Mouse (Mus musculus) embryonic fibroblast, embryonic 13.5 days (primary cell): ENCODE data around the gene Wfdc11. TPM values are rescaled to one million over a fixed set of nuclear protein-coding genes. Genes with fewer than 3 reads are reported as not detected.

ENCODE experiments used
- H3K27ac ChIP-seq: 2 replicates; pipeline ENCODE4 v1.5.1; 2012; ENCODE audit warnings: low read length, control low read depth, inconsistent platforms; ENCODE audit not compliant: insufficient read depth
- H3K4me1 ChIP-seq: 2 replicates; pipeline ENCODE4 v1.6.1; 2011; ENCODE audit warnings: low read length; ENCODE audit not compliant: control insufficient read depth, insufficient read depth
- H3K4me3 ChIP-seq: 2 replicates; pipeline ENCODE4 v1.5.1; 2011; ENCODE audit warnings: mild to moderate bottlenecking, control low read depth, low read length; ENCODE audit not compliant: insufficient read depth
- CTCF ChIP-seq: IDR thresholded peaks from 2 replicates; pipeline ENCODE4 v1.5.1; 2011; ENCODE audit warnings: mild to moderate bottlenecking, control low read depth, low read length, moderate library complexity, borderline replicate concordance; ENCODE audit not compliant: insufficient read depth
- POLR2A ChIP-seq: IDR thresholded peaks from 2 replicates; pipeline ENCODE4 v1.6.1; 2011; ENCODE audit warnings: low read depth, mild to moderate bottlenecking, control low read depth, low read length, moderate library complexity
- polyA plus RNA-seq: library from polyadenylated mRNA; stranded (reverse); fragments of >200 nt; gene quantifications from 2 replicates; pipeline ENCODE4 v1.2.4, GENCODE M21; 2011; ENCODE audit warnings: low read depth; ENCODE audit not compliant: missing spikeins, insufficient read length

Wfdc11 gene
- polyA plus RNA-seq, 1 experiment = not detected

DNA sequence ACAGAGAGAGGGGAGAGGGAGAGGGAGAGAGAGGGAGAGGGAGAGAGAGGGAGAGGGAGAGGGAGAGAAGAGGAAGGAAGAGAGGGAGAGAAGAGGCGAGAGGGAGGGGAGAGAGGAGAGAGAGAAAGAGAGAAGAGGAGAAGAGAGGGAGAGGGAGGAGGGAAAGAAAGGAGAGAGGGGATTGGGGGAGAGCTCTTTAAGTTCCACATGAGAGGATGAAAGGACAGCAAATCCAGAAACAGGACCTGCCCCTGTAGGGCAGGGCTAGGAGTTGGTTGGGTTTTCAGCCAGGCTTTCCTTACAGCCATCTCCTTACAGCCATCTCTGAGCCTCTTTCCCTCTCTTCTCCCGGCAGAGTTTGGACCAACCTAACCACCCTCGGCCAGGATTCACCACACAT, 10.9 kb upstream of the Wfdc11 start, which contains the start of gene Wfdc13:
Gene Wfdc13 (plus strand): TSS at position 301 of the 400 bp plus-strand sequence.
- Histone ChIP-seq H3K4me3 (no peak within 1 kb of the TSS), H3K27ac (no peak within 1 kb of the TSS), H3K4me1 (no peaks in the 10 kb centered on the region)
- no peak for TF ChIP-seq POLR2A
- TF ChIP-seq CTCF = no peak

DNA sequence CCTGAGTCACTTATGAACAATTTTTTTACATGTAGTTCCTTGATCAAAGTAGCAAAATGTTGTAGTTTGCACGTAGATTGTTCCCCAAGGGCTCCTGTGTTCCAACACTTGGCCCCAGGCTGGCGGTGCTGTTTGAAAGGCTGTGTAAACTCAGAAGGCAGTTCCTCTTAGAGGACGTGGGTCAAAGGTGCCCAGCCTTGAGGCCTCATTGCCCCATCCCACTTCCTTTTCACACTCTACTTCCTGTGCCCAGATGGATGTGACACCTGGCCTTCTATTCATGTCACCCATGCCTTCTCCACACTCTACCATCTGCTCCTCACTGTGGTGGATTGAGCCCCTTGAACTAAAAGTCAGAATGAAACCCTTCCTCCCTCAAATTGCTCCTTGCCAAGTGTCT, 6.0 kb upstream of the Wfdc11 start:
- Histone ChIP-seq H3K4me3 (no peak overlapping the region), H3K4me1 (no peaks in the 10 kb centered on the region), H3K27ac (no peak overlapping the region)
- TF ChIP-seq POLR2A (no peak), CTCF (no peak)

DNA sequence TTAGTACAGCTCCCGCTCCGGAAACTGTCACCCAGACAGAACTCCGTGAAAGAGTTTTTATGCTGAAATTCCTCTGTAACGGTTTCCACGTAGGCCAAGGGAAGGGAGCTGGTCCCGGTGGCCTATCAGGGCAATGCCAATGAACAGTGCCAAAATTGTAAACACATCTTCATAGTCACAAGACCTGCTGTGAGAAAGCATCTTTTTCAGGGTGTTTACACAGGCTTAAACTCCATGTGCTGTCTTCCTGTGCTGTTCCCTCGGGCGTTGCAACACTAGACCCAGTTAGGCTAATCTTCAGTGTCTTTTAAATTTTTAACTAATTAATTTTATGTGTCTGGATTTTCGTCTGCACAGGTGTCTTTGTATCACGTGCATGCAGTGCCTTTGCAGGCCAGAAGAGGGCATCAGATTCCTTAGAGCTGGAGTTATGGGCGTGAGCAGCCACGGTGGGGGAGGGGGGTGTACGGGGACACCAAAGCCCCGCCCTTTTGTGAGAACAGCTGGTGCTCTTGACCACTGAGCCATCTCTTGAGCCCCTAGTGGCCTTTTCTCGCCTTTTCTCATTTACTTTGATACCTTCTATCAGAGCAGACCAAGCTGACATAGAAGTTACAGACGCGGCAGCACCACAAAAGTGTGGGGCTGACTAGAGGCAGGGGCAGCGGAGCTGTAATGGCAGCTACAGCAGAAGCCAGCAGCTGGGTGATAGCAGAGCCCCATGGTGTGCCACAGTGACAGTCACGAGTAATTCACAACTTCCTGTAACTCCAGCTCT, 5.2 kb upstream of the Wfdc11 start:
- Histone ChIP-seq H3K4me3 (no peak overlapping the region), H3K4me1 (no peaks in the 10 kb centered on the region), H3K27ac (no peak overlapping the region)
- TF ChIP-seq POLR2A (no peak), CTCF (peak; percentile 75)

DNA sequence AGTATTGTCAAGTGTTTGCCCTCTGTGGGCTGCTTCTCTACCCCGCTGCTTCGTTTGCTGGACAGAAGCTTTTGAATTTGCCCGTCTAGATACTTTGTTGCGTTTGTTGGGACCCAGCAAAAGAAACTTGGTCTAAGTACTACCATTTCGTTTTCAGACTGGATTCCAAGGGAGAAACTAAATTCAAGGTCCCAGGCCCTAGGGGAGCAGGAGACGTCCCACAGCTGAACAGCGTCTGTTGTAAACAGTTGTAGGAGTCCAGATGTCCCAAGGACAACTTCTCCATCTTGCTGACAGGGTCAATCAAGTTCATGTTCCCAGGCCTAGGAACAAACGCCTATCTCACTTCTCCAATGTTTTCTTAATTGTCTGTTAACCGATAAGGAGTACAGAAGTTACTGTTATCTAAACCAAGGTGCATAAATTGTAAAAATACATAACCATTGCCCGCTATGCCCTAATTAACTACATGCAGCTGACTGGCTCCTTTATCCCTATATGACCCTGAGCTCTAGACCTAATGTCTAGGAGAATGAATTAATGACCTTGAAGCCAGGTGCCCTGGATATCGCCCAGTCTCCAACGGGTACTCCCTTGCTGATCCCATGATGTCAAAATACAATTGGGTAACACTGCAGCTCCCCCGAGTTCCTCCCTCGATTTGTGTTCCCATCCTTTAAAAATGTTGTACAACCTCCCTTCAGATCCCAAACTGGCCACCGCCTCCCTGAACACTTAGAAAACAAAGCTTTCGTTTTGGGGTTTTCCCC, 3.2 kb upstream of the Wfdc11 start:
- TF ChIP-seq CTCF (no peak), POLR2A (no peak)
- no peaks in the 10 kb centered on the region for H3K4me1 ChIP-seq
- H3K27ac ChIP-seq = no peak overlapping the region
- no peak overlapping the region for H3K4me3 ChIP-seq

DNA sequence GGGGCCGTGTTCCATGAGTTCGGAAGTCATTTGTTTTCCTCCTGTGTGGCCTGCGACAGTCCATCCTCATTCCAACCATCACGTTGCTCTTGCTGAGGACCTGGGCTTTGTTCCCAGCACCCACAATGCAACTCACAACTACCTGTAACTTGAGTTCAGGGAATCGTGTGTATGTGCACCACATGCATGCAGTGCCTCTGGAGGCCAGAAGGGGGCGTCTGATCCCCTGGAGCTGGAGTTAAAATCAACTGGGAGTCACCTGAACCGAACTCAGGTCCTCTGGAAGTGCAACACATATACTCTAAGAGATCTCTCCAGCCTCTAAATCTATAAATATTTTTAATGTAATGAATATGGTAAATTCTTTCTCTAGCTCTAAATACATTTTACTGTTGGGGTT, 2.2 kb upstream of the Wfdc11 start:
- TF ChIP-seq CTCF = no peak
- H3K4me1 ChIP-seq = no peaks in the 10 kb centered on the region
- H3K4me3 ChIP-seq = no peak overlapping the region
- no peak overlapping the region for H3K27ac ChIP-seq

DNA sequence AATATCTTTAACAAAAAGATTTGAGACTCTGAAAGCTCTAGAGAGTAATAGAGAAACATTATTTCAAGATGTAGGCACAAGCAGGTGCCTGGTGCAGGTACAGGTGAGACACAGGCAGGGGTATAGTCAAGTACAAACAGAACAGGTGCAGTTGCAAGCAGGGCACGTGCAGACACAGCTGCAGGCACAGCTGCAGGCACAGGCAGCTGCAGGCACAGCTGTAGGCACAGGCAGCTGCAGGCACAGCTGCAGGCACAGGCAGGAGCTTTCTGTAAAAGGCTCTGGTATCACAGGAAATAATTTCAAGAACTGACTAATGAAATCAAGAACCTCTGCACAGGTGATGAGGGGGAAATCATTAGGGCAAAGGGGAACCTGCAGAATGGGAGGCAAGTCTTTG, 2.9 kb downstream of the Wfdc11 start:
- Histone ChIP-seq H3K4me1 (no peaks in the 10 kb centered on the region), H3K4me3 (no peak overlapping the region), H3K27ac (no peak overlapping the region)
- no peak for TF ChIP-seq POLR2A
- no peak for TF ChIP-seq CTCF

DNA sequence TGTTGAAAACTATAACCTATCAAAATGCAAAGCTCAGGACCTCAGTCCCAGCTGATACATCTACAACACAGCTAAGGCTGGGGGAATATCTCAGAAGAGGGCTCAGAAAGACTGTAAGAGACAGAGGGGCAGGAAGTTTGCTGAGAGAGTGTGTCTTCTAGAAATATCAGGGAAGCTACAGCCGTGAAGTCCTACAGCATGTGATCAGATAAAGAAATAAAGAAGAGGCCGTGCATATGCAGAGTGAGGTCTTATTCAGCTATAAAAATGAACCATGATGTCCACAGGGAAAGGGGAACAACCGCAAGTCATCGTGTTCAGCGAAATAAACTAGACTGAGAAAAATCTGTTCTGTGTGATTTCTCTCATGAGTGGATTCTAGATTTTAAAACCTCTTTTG, 3.6 kb downstream of the Wfdc11 start:
- Histone ChIP-seq H3K4me3 (no peak overlapping the region), H3K27ac (no peak overlapping the region), H3K4me1 (no peaks in the 10 kb centered on the region)
- TF ChIP-seq CTCF = no peak
- no peak for TF ChIP-seq POLR2A

DNA sequence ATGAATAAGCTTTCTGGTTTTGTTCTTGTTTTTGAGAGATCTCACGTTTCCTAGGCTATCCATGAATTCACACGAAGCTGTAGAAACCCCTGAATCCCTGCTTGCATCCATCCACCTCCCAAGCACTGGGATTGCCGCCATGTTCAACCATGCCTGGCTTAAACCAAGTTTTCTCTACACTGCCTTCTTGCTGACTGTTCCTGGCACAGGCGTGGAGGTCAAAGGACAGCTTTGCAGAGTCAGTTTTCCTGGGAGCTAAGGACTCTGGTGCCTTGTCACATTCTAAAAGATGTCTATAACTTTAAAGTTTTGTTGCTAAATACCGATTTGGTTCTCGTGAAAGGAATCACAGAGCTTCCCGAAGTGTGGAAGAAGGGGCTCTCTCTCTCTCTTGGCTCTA, 9.0 kb downstream of the Wfdc11 start:
- no peak overlapping the region for H3K4me3 ChIP-seq
- TF ChIP-seq CTCF (no peak), POLR2A (no peak)
- H3K27ac ChIP-seq = no peak overlapping the region
- no peaks in the 10 kb centered on the region for H3K4me1 ChIP-seq

DNA sequence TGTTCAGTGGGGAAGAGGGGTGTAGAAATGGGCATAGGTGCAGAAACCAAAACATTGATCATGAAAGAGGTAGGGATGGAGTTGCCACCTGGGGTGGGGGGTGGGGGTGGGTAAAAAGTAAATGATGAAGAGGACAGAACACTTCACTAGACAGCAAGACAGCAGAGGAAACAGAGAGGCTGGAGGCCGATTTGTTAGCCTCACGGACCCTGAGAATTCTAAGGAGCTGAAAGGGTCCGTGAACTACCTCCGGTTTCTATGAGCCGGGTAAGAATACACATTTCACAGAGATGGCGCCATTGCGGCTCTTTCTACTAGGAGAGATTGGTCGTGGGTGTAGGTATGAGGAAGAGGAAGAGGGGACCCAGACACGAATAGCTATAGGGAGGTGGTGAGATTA, 17.4 kb downstream of the Wfdc11 start, which contains the start of gene Wfdc9:
Gene Wfdc9 (minus strand): TSS at position 101 of the 400 bp plus-strand sequence.
- Histone ChIP-seq H3K4me3 (no peak within 1 kb of the TSS), H3K4me1 (no peaks in the 10 kb centered on the region), H3K27ac (no peak within 1 kb of the TSS)
- TF ChIP-seq POLR2A (no peak), CTCF (no peak)

DNA sequence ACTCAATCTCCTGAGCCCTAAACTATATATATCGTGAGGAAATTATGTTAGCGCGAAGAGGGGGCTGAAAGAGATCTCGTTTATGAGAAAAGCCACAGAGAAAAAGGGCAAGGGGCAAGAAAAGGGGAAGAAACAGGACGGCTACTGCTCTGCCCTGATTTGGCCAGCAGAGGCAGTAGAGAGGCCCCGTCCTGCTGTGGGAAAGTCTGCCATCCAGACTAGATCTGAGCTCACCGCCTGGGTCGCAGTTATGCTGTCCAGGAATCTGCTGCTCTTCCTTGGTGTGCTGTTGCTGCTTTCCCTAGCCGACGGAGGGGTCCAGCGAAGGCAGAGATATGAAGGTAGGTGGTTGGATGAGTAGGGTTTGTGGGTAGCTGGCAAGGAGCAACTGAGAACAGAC, 18.0 kb downstream of the Wfdc11 start, which contains the start of gene Wfdc10:
Gene Wfdc10 (plus strand): TSS at position 189 of the 400 bp plus-strand sequence.
- no peaks in the 10 kb centered on the region for H3K4me1 ChIP-seq
- no peak within 1 kb of the TSS for H3K4me3 ChIP-seq
- H3K27ac ChIP-seq = no peak within 1 kb of the TSS
- TF ChIP-seq POLR2A = no peak
- TF ChIP-seq CTCF = peak; percentile 56; the same call in 1 of the 2 replicates
